Mouse (Mus musculus): Measurements from ENCODE around the gene Ushbp1. TPM values are rescaled to one million over a fixed set of nuclear protein-coding genes. Genes with fewer than 3 reads are reported as not detected.

Gene Ushbp1
- polyA plus RNA-seq (2015; fragmentation: Nextera tagmentation; extraction: Ambion mirVana) = 7.3 and 10.4 TPM in 2 replicates

GRCm38 (mm10) chr8:71395629-71396028, at the start of gene Ushbp1:
TSS of gene Ushbp1 (minus strand) at chr8:71395802.

GRCm38 (mm10) chr8:71405401-71406098, 9.9 kb upstream of the Ushbp1 start, which contains the start of gene Ankle1:
TSS of gene Ankle1 (plus strand) at chr8:71406010.

GRCm38 (mm10) chr8:71396639-71397305, 1.2 kb upstream of the Ushbp1 start, which contains the start of gene Babam1:
TSS of gene Babam1 (plus strand) at chr8:71396861.

GRCm38 (mm10) chr8:71381421-71381970, 14.1 kb downstream of the Ushbp1 start, which contains the start of gene Nr2f6:
TSS of gene Nr2f6 (minus strand) at chr8:71381960.

GRCm38 (mm10) chr8:71371236-71371848, 24.3 kb downstream of the Ushbp1 start, which contains the start of gene Ocel1:
TSS of gene Ocel1 (plus strand) at chr8:71371298.

GRCm38 (mm10) chr8:71366771-71367528, 28.7 kb downstream of the Ushbp1 start, which contains the start of gene Use1:
TSS of gene Use1 (plus strand) at chr8:71366848.

Other genes starting within 250 kb of the Ushbp1 start
- 11.0 and 13.2 TPM in 2 replicates for gene Myo9b, start 123.1 kb downstream of the Ushbp1 start, polyA plus RNA-seq (2015; fragmentation: Nextera tagmentation; extraction: Ambion mirVana)
- 41.4 and 47.5 TPM in 2 replicates for gene Haus8, start 122.9 kb downstream of the Ushbp1 start, polyA plus RNA-seq (2015; fragmentation: Nextera tagmentation; extraction: Ambion mirVana)
- 74.6 and 89.0 TPM in 2 replicates for gene Use1, start 29.0 kb downstream of the Ushbp1 start, polyA plus RNA-seq (2015; fragmentation: Nextera tagmentation; extraction: Ambion mirVana)
- gene Ocel1, start 24.5 kb downstream of the Ushbp1 start, polyA plus RNA-seq (2015; fragmentation: Nextera tagmentation; extraction: Ambion mirVana) = 7.8 and 8.6 TPM in 2 replicates
- gene Nr2f6, start 13.8 kb downstream of the Ushbp1 start, polyA plus RNA-seq (2015; fragmentation: Nextera tagmentation; extraction: Ambion mirVana) = 9.6 and 13.2 TPM in 2 replicates
- 58.4 and 62.9 TPM in 2 replicates for gene Babam1, start 1.1 kb upstream of the Ushbp1 start, polyA plus RNA-seq (2015; fragmentation: Nextera tagmentation; extraction: Ambion mirVana)
- 44.9 and 47.2 TPM in 2 replicates for gene Ankle1, start 10.2 kb upstream of the Ushbp1 start, polyA plus RNA-seq (2015; fragmentation: Nextera tagmentation; extraction: Ambion mirVana)
- gene Abhd8, start 67.9 kb upstream of the Ushbp1 start, polyA plus RNA-seq (2015; fragmentation: Nextera tagmentation; extraction: Ambion mirVana) = 12.1 and 15.6 TPM in 2 replicates
- 132 and 137 TPM in 2 replicates for gene Mrpl34, start 69.2 kb upstream of the Ushbp1 start, polyA plus RNA-seq (2015; fragmentation: Nextera tagmentation; extraction: Ambion mirVana)
- 57.6 and 58.7 TPM in 2 replicates for gene Dda1, start 73.4 kb upstream of the Ushbp1 start, polyA plus RNA-seq (2015; fragmentation: Nextera tagmentation; extraction: Ambion mirVana)
- gene Ano8, start 90.2 kb upstream of the Ushbp1 start, polyA plus RNA-seq (2015; fragmentation: Nextera tagmentation; extraction: Ambion mirVana) = 0.48 and 0.53 TPM in 2 replicates
- gene Gtpbp3, start 92.3 kb upstream of the Ushbp1 start, polyA plus RNA-seq (2015; fragmentation: Nextera tagmentation; extraction: Ambion mirVana) = 8.7 and 9.3 TPM in 2 replicates
- 80.9 and 96.7 TPM in 2 replicates for gene Plvap, start 116.0 kb upstream of the Ushbp1 start, polyA plus RNA-seq (2015; fragmentation: Nextera tagmentation; extraction: Ambion mirVana)
- 0.11 and 0.13 TPM in 2 replicates for gene Ccdc194, start 129.9 kb upstream of the Ushbp1 start, polyA plus RNA-seq (2015; fragmentation: Nextera tagmentation; extraction: Ambion mirVana)
- 74.9 and 101 TPM in 2 replicates for gene Bst2, start 141.7 kb upstream of the Ushbp1 start, polyA plus RNA-seq (2015; fragmentation: Nextera tagmentation; extraction: Ambion mirVana)
- 45.0 and 54.4 TPM in 2 replicates for gene Mvb12a, start 147.1 kb upstream of the Ushbp1 start, polyA plus RNA-seq (2015; fragmentation: Nextera tagmentation; extraction: Ambion mirVana)
- 3.3 and 4.9 TPM in 2 replicates for gene Tmem221, start 163.1 kb upstream of the Ushbp1 start, polyA plus RNA-seq (2015; fragmentation: Nextera tagmentation; extraction: Ambion mirVana)
- gene Nxnl1, start 170.8 kb upstream of the Ushbp1 start, polyA plus RNA-seq (2015; fragmentation: Nextera tagmentation; extraction: Ambion mirVana) = 0.05 and 0.08 TPM in 2 replicates
- 7.9 and 14.5 TPM in 2 replicates for gene Slc27a1, start 173.1 kb upstream of the Ushbp1 start, polyA plus RNA-seq (2015; fragmentation: Nextera tagmentation; extraction: Ambion mirVana)
- 174 and 198 TPM in 2 replicates for gene Pgls, start 196.4 kb upstream of the Ushbp1 start, polyA plus RNA-seq (2015; fragmentation: Nextera tagmentation; extraction: Ambion mirVana)
- 8.2 and 11.6 TPM in 2 replicates for gene Fam129c, start 201.8 kb upstream of the Ushbp1 start, polyA plus RNA-seq (2015; fragmentation: Nextera tagmentation; extraction: Ambion mirVana)
- gene Colgalt1, start 215.2 kb upstream of the Ushbp1 start, polyA plus RNA-seq (2015; fragmentation: Nextera tagmentation; extraction: Ambion mirVana) = 34.5 and 44.4 TPM in 2 replicates

Data from spleen, postnatal 0 days (tissue).